Mouse (Mus musculus): Measurements from ENCODE around the gene Ubash3b.

The Ubash3b gene

DNA sequence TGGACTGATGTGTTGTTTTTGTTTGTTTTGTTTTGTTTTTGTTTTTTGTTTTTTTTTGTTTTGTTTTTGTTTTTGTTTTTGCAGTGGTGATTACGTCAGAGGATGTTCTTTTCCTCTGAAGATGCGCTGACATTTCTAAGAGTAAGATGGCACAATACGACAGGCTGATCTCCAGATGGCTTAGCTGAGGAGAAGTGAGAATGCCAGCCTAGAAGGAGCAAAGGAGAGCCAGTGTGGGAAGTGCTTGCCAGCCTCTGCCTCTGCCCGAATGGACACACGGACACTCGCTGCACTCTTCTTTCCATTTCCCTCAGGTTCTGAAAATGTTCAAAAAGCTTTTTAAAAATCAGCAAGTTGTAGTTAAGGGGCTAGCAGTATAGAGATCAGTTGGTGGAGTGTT, 6.7 kb upstream of the Ubash3b start:
- DNase-seq (ENCODE audit: low read depth, low spot score): no peak

GRCm38 (mm10) chr9:41166886-41167285, 5.4 kb upstream of the Ubash3b start:
- no peak for DNase-seq (ENCODE audit: low read depth, low spot score)

DNA sequence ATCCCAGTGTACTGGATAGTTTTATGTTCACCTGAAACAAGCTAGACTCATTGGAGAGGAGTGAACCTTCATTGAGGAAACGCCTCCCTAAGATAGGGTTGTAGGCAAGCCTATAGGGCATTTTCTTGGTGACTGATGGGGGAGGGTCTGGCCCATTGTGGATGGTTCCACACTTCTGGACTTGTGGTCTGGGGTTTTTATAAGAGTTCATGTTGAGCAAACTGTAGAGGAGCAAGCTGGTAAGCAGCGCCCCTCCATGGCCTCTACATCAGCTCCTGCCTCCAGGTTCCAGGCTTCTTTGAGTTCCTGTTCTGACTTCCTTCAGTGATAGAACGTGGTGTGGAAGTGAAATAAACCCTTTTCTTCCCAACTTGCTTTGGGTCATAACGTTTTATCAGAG, 866 bp upstream of the Ubash3b start:
- DNase-seq (ENCODE audit: low read depth, low spot score): no peak

GRCm38 (mm10) chr9:41160536-41161176, 841 bp downstream of the Ubash3b start:
- no peak for DNase-seq (ENCODE audit: low read depth, low spot score)

DNA sequence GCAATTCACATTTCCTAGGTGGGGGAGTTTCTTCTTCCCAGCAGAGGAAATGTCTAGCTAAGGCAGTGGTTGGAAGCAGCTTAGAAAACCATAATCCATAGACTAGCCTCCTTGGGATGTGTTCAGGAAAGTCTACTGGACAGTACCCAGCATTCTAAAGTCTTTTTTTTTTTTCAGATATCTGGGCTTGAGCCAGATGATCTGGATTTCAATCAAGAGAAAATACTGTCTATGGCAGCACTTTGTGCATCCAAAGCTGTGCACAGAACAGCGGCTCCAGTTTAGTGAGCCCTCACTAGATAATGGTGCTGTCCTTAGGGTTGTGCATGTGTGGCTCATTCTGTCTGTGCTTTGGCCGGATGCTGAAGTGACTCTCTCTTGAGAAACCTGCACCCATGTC, 2.3 kb downstream of the Ubash3b start:
- no peak for DNase-seq (ENCODE audit: low read depth, low spot score)

DNA sequence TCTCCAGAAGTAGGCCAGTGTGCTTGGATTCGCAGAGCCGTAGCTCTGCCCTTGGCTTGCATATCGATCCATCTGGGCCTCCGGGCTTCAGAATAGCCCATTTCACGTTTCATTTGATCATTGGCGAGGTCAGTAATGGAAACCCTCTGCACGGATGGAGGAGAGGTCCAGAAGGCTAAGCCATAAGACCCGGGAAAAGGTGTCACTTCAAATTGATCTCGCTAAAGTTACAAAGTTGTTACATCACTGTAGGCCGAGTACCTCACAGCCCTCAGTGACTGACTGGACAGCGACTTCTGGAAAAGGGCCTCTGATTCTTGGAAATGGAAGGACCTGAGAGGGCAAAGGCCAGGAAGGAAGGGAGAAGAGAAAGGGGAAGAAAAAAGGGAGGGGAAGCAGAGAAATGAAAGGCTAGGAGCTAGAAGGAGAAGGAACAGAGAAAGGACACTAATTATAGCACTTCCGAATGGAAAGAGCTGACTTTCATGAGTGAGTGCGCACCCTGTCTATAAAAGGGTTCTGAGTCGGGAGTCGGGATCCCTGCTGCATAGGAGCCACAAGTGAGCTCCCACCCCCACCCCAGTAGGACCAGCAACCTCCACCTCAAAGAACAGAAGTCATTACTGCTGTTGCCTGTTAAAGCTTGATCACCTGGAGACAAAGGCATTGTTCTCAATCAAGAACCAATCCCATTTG, 3.5 kb downstream of the Ubash3b start:
- no peak for DNase-seq (ENCODE audit: low read depth, low spot score)

- peak; percentile 66 for DNase-seq (ENCODE audit: low read depth, low spot score)
Measured at GRCm38 (mm10) chr9:41157020-41157871, 4.3 kb downstream of the Ubash3b start.

DNA sequence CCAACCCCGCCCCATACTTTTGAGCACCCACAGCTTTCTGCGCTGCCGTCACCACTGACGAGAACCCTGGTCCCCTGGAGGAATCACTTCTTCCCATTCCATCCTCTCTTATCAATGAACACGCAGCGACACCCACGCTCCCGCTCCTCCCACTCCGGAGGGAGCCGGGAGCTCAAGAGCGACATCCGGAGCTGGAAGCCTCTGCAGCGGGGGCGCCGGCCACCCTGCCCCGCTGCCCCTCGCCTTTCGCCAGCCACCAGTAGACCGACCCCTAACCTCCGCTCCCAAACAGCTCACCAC, 4.8 kb downstream of the Ubash3b start:
- DNase-seq (ENCODE audit: low read depth, low spot score): no peak

GRCm38 (mm10) chr9:41156006-41156719, 5.3 kb downstream of the Ubash3b start:
- DNase-seq (ENCODE audit: low read depth, low spot score): no peak

DNA sequence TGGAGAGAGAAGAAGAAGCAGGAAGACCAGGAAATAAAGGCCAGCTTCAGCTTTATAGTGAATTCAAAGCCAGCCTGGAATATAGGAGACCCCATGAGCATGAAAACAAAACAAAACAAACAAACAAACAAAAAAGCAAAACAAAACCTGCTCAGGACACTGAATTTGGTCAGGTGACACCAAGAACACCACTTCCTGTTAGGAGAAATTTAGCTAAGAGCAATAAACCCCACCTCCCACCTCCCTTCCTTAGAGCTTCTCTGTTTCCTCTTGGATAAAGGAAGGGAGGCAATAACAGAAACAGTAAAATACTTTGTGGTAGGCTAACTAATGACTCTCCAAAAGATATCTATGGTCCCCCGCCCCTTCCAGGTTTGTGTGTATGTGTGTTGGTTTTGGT, 7.5 kb downstream of the Ubash3b start:
- DNase-seq (ENCODE audit: low read depth, low spot score): no peak

DNA sequence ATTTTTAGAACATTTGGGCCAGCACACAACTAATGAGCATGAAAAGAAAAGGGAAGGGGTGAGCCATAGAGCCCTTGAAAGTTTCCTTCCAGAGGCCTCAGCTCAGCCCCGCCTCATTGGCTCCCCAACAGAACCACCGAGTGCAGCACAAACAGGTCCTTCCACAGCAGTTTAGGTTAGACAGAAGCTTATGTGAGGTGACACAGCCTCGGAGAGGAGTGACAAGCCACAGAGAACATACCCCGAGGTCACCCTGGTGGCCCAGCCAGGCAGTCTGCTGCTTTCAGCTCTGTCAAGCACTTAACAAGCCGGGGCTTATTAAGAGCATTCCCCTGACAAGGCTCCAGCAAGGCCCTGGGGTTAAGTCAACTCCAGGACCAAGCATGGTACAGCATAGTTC, 8.4 kb downstream of the Ubash3b start:
- DNase-seq (ENCODE audit: low read depth, low spot score): no peak

DNA sequence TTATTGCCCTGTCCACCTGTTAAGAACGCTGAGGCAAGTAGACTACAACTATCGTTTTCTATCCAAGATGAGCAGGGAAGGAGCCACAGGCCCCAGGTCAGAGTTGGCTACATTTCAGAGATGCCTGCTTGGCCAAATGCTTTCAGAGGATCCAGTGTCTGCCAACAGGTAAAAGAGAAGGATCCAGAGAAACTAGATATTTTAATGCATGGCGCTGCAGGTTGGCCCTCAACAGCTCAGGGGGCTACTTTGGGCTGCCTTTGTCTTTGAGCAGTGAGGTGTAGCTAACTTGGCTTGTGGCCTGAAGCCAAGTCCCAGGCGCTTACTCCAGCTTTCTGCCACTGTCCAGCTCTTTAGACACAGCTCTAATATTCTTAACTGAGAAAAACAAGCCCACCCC, 10.0 kb downstream of the Ubash3b start:
- no peak for DNase-seq (ENCODE audit: low read depth, low spot score)

- no peak for DNase-seq (ENCODE audit: low read depth, low spot score)
Measured at GRCm38 (mm10) chr9:41149896-41150295, 11.6 kb downstream of the Ubash3b start.

GRCm38 (mm10) chr9:41149079-41149676, 12.3 kb downstream of the Ubash3b start:
- peak; percentile 54 for DNase-seq (ENCODE audit: low read depth, low spot score)

DNA sequence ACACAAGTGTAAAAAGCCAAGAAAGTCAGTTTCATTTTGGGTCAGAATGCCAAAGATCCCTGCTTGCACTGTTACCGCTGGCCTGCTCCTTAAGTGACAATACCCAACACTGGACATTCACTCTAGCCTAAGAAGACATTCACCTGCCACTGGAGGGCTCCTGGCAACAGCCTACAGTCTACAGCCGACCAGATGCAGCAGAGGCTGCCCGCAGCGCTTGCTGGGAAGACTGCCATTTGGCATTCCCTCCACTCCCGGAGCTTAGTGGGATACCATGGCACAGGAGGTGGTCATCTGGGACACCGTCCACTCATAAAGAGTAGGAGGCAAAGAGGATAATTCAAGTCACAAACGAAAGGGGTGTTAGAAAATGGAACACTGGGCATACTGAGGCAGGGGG, 12.9 kb downstream of the Ubash3b start:
- DNase-seq (ENCODE audit: low read depth, low spot score): no peak

GRCm38 (mm10) chr9:41147203-41147842, 14.2 kb downstream of the Ubash3b start:
- no peak for DNase-seq (ENCODE audit: low read depth, low spot score)

- DNase-seq (ENCODE audit: low read depth, low spot score): no peak
Measured at GRCm38 (mm10) chr9:41143825-41144224, 17.7 kb downstream of the Ubash3b start.

- DNase-seq (ENCODE audit: low read depth, low spot score): no peak
Measured at GRCm38 (mm10) chr9:41143115-41143514, 18.4 kb downstream of the Ubash3b start.

DNA sequence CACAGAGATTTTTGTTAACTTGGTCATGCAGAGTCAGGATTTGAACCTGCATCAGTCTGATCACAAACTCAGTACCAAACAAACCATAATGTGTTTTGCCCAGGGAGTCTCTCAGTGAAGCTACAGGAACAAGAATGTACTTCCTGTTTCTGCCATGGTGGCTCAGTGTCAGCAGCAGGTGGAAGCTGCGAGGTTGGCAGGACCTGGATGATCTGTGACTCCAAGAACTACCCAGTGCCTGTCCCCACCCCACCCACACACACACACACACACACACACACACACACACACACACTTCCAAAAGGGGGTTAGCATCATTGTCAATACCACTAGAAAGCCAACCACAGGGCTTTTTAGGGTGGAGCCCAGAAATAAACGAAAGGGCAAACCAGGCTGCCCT, 20.5 kb downstream of the Ubash3b start:
- DNase-seq (ENCODE audit: low read depth, low spot score): no peak

DNA sequence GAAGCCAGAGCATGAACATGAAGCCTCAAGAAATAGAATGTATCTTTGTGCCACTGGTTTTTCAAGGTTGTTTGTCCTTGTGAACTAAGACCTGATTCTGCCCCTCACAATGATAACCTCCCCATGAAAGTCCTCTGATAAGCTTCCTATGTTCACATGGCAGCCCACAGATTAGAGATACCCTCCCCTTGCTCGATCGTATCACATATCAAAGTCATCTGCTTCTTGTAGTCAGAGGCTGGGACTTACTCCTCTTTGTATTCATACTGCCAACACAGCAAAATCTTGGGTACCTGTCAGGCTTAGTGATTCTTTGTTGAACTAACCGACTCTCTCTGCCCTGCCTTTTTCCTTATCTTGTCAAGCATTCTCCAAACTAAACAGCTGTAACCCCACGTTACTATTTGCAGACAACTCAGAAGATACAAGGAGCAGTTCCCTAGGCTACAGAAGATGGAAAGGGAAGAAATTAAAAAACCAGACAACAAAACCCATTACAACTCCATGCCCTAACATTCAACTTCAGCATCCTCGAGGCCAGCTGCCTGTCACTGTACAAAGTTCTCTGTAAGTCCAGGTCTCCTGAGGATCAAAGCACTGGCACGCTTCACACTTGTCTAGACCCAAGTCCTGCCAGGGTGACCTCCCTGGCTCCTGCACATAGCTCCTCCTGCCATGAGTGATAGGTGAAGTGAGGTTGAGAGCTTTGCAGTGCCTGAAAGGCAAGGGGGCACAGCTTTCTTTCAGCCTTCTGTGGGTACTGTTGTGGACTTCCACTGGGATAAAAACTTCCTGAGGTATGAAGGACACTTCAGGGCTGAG, 22.3 kb downstream of the Ubash3b start:
- DNase-seq (ENCODE audit: low read depth, low spot score): no peak

Data from brain, embryonic 18.5 days (tissue).